Mouse (Mus musculus) CD4-positive, CD25-positive, alpha-beta regulatory T cell, adult 2 months (primary cell): ENCODE measurements around the gene Igf2bp3.
"Not testable (repeated sequence)": the region's sequence is repeated elsewhere in the genome, so short reads cannot be mapped to it uniquely, and the experiment has no call there.

ENCODE experiments used
- DNase-seq: peaks from one replicate; pipeline ENCODE4 v3.0.0-alpha.2; 2012; ENCODE audit warnings: low read depth, low spot score

The Igf2bp3 gene

DNA sequence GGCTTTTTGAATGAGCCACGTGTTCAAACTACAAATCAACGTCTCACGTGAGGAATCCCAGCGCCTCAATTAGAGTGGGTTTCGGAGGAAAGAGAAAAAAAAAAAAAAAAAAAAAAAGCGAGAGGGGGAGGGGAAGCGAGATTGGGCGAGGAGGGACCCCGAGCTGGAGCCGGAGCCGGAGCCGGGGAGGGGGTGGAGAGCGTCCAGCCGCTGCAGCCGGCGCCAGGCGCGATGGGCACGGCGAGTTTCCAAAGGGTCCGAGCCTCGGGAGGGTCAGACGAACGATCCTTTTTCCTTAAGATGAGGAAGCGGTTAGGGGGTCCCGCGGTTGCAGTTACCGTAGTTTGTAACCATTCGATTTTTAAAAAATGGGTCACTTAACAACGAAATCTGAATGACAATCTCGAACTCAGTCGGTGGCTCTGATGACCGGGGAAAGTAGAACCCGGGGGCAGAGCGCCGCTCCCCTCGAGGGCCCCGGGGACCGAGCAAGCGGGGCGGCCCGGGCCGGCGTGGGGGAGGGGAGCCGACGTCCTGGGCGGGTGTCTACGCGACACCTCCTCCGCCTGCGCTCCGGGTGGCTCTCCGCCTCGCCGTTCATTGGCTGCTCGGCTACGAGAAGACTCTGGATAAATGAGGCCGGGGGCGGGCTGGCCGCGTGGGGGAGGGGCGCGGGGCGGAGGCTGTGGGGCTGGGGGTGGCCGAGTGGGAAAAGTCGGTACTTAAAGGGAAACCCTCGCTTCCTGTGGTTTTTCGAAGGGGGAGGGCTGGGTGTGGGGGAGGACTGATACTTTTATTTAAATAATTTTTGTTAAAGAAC lies at the start of gene Igf2bp3:
TSS of gene Igf2bp3 (minus strand) at position 30 of the 820 bp plus-strand sequence.
- peak; percentile 79 for DNase-seq

DNA sequence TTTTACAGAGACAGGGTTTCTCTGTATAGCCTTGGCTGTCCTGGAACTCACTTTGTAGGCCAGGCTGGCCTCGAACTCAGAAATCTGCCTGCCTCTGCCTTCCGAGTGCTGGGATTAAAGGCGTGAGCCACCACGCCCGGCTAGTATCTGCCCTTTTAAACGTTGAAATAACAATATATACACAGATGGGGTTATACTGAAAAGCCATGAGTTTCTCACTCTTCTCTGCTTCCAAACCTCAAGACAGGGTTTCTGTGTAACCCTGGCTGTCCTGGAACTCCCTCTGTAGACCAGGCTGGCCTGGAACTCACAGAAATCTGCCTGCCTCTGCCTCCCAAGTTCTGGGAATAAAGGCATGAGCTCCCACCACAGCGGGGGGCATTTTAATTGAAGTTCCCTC lies 49.7 kb upstream of the Igf2bp3 start:
- DNase-seq, result not testable (repeated sequence)

DNA sequence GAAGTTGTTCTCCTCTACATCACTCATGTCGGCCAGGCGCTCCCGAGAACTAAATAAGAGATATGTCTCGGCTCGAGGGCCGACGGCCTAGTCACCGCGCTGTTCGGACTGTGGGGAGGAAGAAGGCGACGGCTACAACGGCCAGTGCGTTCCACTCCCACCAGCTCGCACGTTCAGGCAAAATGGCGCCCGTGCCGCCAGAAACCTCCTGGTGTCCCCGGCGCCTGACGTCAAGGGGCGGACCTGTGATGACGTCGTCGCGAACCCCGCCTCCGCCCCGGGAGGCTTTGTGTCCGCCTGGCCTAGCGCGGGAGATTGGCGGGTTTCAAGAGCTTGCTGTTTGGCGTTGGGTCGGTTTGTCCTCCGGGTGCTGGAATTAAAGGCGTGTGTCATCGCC lies 49.1 kb upstream of the Igf2bp3 start, which contains the start of gene Tra2a:
TSS of gene Tra2a (minus strand) at position 187 of the 397 bp plus-strand sequence.
- peak; percentile 98 for DNase-seq

DNA sequence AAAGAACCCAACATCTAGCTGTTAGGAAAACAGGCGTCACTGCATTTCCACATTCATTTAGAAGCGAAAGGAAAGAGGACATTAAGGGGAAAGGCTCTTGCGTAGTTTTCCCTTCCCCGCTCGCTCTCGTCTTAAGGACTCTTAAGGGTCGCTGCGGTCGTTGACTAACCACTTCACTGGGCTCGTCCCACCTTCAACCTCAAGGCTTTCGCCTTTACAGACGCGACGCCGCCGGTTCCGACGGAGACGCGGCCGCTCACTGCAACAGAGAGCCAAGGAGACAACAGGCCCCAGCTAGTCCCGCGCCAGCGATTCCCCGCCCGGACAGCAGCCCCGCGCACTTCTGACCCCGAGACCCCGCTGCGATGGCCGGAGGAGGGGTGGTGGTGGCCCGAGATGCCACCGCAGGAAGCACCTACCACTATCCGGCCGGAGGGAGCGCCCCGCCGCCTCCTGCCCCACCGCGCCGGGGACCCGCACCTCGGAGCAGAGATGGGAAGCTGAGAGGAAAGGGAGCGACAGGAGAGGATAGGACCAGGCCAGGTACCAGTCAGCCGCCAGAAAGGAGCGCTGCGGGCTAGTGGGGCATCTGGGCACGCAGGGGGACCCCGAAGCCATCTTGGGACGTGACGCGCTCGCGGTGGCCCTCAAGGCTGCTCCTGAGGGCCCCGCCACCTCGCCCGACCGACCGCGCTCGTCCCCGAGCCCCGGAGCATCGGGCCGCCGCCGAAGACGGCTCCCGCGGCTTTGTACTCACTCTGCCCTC lies 48.5 kb upstream of the Igf2bp3 start:
- DNase-seq, result peak; percentile 70

DNA sequence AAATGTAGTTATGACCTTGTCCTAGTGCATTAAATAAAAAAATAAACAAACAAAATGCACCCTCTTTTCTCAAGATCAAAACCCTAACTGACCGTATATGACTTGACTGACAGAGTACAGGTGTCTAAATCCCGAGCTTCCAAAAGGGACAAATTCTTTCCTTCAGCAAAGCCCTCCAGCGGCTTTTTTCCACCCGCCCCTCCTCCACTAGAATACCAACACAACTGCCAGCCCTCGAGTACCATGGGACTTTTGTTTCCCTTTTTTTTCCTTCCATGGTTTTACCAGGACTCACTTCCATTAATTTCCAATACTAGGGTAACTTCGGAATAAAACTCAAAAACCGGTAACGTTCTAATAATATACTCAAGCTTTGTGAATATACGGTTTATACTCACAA lies 47.7 kb upstream of the Igf2bp3 start:
- no peak for DNase-seq

DNA sequence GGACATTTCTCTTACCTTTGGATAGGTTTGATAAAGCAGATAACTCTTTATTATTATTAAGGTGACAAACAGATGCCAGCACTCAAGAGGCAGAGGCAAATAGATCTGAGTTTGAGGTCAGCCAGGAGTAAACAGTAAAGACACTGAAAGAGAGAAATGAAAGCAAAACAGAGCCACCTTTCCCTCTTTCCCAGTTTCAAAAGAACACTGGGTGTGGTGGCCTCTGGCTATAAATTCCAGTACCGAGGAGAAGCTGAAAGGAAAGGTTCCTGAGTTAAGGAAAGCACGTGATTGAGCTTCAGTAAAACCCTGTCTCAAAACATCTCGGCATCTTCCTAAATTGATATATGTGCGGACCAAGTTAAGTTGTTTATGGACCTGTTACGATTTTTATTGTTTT lies 45.0 kb upstream of the Igf2bp3 start:
- DNase-seq, result no peak

DNA sequence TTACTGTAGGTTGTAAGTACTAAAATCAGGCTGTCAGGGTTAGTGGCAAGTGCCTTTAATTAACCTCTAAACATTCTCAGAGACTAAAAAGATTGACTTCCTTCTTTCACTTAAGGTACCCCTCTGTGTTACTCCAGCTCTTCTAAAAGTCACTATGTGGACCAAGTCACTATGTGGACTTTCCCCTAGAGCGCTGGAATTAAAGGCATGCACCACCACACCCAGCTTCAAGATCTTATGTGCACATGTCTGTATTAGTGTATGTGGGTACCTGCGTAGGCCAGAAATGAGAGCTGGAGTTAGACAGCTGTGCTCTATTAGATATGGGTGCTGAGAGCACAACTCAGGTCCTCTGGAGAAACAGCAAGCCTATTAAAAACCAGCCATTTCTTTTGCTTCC lies 43.1 kb upstream of the Igf2bp3 start:
- DNase-seq, result no peak

DNA sequence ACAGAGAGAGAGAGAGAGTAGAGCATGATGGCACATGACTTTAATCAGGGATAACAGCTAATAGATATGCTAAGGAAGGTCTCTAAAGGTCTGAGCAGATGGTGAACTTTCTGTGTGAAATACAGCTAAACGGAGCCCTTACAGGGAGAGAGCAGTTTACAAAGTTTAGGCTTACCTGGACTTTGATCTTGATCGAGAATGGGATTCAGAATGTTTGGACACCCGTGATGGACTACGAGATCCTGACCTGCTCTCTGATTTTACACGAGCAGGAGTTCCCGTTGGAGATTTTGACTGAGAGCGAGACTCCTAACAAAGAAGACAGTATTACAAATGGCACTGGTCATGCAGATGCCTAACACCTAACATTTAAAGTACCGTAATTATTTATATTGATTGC lies 37.5 kb upstream of the Igf2bp3 start:
- no peak for DNase-seq

DNA sequence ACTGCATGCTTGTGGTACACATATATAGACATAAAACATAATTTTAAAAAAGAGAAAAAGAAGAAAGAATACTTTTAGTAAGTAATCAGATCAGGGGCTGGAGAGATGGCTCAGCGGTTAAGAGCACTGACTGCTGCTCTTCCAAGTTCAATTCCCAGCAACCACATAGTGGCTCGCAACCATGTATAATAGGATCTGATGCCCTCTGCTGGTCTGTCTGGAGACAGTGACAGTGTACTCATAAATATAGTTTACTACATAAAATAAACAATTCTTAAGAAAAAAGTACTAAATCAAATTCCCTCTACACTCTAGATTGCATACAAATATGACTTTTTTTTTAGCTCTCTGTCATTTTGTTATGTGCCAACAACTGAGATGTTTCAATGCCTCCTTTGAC lies 36.4 kb upstream of the Igf2bp3 start:
- peak; percentile 34 for DNase-seq

DNA sequence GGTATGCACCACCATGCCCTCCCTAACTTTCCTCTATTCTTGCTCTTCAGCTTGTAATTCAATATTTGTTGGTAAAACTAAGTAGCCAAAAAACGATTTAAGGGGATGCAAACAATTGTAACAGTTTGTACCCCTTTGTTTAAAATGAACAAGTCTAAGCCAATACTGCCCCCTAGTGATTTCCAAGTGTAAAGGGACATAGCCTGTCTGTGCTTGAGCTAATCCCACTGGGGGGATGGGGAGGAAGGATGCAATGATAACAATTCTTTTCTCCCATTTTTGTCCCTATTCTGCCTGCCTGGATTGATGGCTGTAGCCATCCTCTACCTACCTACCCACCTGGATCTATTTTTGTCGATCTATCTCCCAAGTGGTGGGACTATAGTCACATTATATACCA lies 32.5 kb upstream of the Igf2bp3 start:
- DNase-seq, result peak; percentile 57

DNA sequence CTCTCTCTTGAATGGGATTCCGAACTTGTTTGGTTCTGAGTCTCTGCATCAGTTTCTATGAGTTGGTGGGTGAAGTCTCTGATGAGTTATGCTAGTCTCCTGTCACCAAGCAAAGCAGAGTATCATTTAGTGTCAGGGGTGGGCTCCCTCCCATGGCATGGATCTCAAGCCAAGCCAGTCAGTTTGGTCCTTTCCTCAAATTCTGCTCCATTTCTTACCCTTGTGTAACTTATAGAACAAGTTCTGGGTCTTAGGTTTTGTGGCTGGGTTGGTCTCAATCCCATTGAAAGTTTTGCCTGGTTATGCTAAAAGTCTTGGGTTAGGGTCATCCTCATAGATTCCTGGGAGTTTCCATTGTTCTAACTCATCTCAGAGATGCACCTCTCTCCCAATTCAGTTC lies 27.6 kb upstream of the Igf2bp3 start:
- DNase-seq, result no peak

DNA sequence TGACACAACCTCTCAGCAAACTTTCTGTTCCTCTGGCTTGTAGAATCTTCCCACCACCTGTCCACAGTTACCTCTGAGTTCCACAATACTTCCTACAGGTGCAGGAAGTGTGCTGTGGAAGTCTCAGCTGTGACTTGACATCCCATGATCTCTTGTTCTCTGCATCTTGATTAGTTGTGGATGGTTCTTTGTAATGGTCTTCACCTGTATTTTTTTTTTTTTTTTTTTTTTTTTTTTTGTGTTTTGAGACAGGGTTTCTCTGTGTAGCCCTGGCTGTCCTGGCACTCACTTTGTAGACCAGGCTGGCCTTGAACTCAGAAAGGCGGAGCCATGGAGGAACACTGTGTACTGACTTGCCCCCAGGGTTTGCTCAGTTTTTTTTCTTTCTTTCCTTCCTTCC lies 26.8 kb upstream of the Igf2bp3 start:
- no peak for DNase-seq

DNA sequence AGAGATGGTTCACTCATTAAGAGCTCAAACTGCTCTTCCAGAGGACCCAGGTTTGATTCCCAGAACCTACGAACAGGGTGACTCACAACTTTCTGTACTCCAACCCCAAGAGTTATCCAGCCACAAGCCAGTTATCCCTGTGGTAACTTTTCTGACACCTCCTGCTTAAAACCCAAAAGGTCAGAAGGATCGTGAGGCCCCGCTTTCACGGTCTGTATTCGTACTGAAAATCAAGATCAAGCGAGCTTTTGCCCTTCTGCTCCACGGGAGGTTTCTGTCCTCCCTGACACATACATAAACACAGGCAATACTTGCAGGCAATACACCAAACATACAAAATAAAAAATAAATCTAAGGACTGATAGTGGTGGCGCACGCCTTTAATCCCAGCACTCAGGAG lies 21.6 kb upstream of the Igf2bp3 start:
- DNase-seq, result peak; percentile 90

DNA sequence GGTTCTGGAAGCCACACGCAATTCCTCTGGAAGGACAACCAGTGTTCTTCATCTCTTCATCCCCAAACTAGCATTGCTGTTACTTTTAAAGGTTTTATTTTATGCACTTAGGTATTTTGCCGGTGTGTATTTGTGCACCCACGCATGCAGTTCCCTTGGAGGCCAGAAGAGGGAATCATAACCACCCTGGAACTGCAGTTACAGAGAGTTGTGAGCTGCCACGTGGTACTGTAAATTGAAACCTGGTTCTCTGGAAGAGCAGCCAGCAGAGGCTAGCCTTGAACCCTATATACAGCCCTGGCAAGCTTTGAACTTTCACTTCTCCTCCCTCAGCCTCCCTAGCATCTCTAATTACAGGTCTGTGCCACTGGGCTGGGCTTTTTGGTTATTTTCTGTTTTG lies 18.6 kb upstream of the Igf2bp3 start:
- DNase-seq, result peak; percentile 63

DNA sequence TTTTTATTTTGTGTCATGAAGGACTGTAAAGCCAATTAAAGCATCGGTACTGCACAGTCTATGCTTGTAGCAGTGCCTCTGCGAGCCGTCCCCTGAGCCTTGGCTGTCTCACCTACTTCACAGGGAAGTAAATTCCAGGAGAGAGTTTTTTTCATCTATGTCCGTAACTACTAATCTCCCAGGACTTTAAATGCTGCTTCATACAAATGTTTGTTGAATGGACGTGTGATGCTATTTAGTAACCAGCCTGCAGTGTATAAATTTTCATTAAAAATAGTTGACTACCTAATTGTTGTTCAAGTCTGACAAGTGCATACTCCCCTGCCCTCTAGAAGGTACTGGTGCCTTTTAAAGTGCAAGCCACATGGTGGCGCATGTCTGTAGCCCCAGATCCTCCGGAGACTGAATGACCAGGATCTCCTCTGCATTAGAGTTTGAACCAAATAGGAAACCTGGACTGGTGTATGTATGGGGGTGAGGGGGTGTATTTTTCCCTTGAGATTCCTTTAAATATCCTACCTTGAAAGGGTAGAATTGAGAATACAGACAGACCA lies 13.4 kb upstream of the Igf2bp3 start:
- DNase-seq, result peak; percentile 70

DNA sequence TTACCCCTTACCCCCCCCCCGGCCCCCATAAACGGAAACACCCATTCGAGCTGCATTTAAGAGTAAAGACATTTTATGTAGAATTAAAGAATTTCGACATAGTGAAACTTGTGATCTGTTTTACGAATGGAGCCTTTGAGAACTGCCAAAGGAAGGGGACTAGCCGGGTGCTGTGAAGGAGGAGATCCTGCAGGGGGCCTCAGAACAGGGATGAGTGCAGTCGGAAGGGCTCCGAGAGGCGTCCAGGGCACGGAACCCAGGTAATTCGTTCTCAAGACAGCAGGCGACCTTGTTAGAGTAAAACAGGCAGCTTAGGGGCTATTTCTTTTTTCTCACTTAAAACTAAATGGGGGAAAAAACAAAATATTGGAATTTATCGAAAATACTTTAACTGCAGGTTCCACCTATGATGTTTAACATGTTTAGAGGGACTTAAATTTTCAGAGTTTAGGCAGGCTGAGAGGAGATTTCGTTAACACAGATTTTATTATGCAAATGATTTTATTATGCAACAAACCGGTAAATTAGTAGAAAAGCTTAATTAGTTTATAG lies 12.5 kb upstream of the Igf2bp3 start:
- DNase-seq, result peak; percentile 76

DNA sequence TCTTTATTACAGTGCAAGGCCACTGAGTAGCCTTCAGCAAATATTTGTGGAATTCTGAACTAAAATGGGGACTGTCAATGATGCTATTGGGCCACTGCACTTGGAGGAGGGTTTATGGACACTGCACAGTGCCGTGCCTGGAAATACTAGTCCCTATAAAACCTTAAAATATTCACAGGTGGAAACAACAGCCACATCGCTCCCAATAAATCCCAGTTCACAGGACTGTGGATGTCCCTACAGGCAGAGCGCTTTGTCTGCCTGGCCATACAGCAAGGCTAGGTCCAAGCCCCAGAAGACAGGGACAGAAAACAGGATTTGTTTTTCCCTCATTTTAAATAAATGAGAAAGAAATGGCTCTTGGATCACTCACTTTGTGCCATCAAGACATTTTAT lies 11.0 kb upstream of the Igf2bp3 start:
- no peak for DNase-seq

DNA sequence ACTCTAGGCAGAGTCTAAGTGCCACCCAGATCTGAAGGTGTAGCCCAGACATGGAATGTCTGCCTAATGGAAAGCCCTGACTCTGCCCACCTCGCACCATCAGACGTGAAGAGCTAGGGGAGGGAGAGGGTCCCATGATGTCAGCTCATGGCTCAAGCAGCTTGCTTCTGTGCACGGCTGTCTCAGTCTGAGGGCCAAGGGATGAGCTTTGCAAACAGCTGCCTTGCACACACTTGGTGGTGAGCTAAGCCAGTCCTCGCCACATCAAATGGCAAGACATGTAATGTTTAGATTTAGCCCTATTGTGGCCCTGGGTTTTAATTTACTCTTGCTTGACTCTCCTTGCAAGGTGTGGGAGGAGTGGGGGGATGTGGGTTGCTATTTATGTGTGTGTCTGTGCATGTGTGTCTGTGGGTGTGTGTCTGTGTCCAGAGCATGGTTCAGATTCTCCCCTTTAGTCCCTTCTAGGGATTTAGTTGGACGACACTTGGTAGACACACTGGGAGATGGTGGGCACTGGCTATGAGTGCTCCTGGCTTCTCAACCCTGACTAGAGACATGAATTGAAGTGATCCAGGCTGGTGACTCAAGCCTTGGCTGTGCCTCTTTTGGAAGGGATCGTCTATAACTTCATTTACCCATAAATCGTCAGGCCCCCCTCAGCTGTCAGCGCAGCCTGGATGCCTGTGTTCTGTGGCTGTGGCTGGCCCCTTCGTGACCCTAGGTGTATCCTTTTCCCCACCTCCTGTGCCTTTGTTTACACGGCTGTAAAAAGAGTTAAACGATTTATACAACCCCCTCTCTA lies 10.4 kb upstream of the Igf2bp3 start:
- DNase-seq, result no peak

DNA sequence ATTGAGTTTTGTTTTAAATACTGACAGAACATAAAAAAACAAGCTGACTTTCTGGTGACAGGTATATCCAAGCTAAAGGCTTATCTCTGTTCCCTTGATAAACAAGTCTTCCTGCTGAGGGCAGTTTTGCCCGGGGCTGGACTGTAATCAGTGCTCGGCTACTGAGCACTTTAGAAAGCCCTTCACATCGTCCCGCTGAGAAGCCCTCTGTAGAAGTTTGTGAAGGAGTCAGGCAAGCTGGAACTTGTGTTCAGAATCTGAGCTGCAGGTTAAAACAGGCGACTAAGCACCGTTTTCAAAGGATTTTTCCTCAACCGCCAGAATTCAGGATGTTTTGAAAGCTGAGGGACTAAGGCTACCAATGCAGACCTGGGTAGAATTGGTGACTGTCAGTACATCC lies 7.1 kb upstream of the Igf2bp3 start:
- no peak for DNase-seq

DNA sequence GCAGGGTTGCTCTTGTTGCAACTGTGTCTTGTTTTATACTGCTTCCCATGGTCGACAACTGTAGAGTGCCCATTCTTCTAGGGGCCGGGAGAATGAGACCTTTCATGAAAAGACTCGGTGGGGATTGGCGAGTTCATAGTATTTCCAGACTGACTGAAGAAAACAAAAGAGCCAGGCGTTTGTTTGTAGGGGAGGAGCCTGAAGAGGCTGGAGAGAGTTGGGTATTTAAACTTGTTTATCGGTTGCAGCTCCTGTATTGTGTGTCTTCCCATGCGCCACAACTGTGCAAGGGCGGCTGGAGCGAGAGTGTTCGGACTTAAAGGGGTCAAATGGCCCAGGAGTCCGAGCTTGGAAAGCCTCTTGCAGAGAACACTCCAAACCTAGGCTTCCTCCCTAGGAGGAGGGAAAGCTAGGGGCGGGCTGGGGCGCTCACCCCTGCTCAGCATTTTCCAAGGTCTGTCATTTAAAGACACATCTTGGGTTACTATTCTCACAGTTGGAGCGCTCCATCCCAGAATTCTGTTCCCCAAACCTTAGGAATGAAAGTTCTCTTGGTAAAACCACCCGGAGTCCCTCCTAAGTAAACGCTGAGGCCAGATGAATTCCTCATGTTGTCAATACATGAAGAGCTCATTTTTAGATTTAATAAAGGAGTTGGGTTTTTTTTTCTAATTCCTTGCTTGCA lies 5.3 kb upstream of the Igf2bp3 start:
- DNase-seq, result no peak

DNA sequence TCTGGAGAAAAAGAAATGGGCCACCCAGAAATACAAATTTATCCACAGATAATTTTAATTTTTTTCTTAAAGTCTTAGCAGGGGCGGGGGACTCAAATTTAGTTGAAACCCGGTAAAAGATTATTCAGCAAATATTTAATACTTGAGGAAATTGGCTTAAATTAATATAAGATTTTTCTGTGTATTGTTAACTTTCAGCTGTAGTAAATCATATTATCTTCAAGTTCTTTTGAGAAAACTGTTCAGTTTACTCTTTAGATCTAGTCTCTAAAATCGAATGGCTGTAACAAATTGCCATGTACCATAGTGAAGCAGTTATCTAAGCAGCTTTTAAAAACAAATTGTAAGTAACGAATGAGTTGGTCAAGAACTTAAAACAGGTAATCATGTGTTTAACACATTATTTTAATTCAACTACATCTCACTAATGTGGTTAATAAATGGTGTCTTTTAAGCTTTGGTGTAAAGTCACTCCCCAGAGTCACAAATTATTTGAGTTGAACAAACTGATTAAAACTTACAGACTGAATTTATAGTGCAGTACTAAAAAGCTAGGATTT lies 4.3 kb upstream of the Igf2bp3 start:
- no peak for DNase-seq
